Mouse (Mus musculus) MEL (cell line): ENCODE measurements around the gene Ddx5. TPM values are rescaled to one million over a fixed set of nuclear protein-coding genes. Genes with fewer than 3 reads are reported as not detected.

Source experiments
- DNase-seq: peaks from one replicate; pipeline ENCODE4 v3.0.0; 2011; ENCODE audit warnings: low read depth, low spot score
- H3K27ac ChIP-seq: 2 replicates; pipeline ENCODE4 v1.5.1; 2012; ENCODE audit warnings: low read depth, mild to moderate bottlenecking, control low read depth, low read length, moderate library complexity; ENCODE audit not compliant: control insufficient read depth
- H3K27me3 ChIP-seq, 2 experiments: fragments of 150-350 bp in 1 of 2; sonication (generic) in 1 of 2; 2 replicates each; pipeline ENCODE4 v1.6.1; 2012; ENCODE audit warnings: low read length in 2 of 2, mild to moderate bottlenecking in 2 of 2, improper control_type of control experiment in 1 of 2, moderate library complexity in 1 of 2; ENCODE audit not compliant: insufficient read depth in 2 of 2, control insufficient read depth in 1 of 2
- H3K36me3 ChIP-seq, 2 experiments: 2 replicates each; pipeline ENCODE4 v1.6.1; 2012 to 2014; ENCODE audit warnings: low read length in 2 of 2, improper control_type of control experiment in 1 of 2, inconsistent platforms in 1 of 2, mild to moderate bottlenecking in 1 of 2; ENCODE audit not compliant: insufficient read depth in 2 of 2, control insufficient read depth in 1 of 2
- H3K4me1 ChIP-seq, 2 experiments: fragments of 150-350 bp in 1 of 2; sonication (generic) in 1 of 2; 2 replicates each; pipeline ENCODE4 v1.6.1; 2012; ENCODE audit warnings: low read length in 2 of 2, improper control_type of control experiment in 1 of 2, mild to moderate bottlenecking in 1 of 2; ENCODE audit not compliant: insufficient read depth in 2 of 2, control insufficient read depth in 1 of 2
- H3K4me3 ChIP-seq, 2 experiments: fragments of 150-350 bp in 1 of 2; sonication (generic) in 1 of 2; 2 replicates each; pipeline ENCODE4 v1.5.1; 2012; ENCODE audit warnings: low read depth in 2 of 2, low read length in 2 of 2, mild to moderate bottlenecking in 2 of 2, moderate library complexity in 2 of 2, control low read depth in 1 of 2, improper control_type of control experiment in 1 of 2; ENCODE audit not compliant: control insufficient read depth in 1 of 2, insufficient read depth in 1 of 2
- H3K79me2 ChIP-seq: 2 replicates; pipeline ENCODE4 v1.6.1; 2012; ENCODE audit warnings: mild to moderate bottlenecking, low read length, moderate library complexity; ENCODE audit not compliant: control insufficient read depth, poor library complexity, insufficient read depth
- H3K9ac ChIP-seq: 2 replicates; pipeline ENCODE4 v1.6.1; 2012; ENCODE audit warnings: low read depth, mild to moderate bottlenecking, control low read depth, low read length, moderate library complexity; ENCODE audit not compliant: control insufficient read depth, poor library complexity, severe bottlenecking
- H3K9me3 ChIP-seq: fragments of 150-350 bp; sonication (generic); replicated peaks from 2 replicates; pipeline ENCODE4 v1.6.1; 2012; ENCODE audit warnings: mild to moderate bottlenecking, low read length, improper control_type of control experiment, moderate library complexity; ENCODE audit not compliant: insufficient read depth
- BHLHE40 ChIP-seq: IDR thresholded peaks from 2 replicates; pipeline ENCODE4 v1.6.1; 2012; ENCODE audit warnings: low read depth, mild to moderate bottlenecking, inconsistent platforms, low read length, improper control_type of control experiment, borderline replicate concordance
- E2F4 ChIP-seq: IDR thresholded peaks from 2 replicates; pipeline ENCODE4 v1.6.1; 2011; ENCODE audit warnings: low read depth, low read length, improper control_type of control experiment, borderline replicate concordance
- EP300 ChIP-seq, 2 experiments: IDR thresholded peaks; 2 replicates each; pipeline ENCODE4 v1.6.1; 2011; ENCODE audit warnings: improper control_type of control experiment in 2 of 2, low read length in 2 of 2, low read depth in 1 of 2, mild to moderate bottlenecking in 1 of 2
- GATA1 ChIP-seq: IDR thresholded peaks from 2 replicates; pipeline ENCODE4 v1.6.1; 2011; ENCODE audit warnings: low read depth, low read length, improper control_type of control experiment
- HCFC1 ChIP-seq: IDR thresholded peaks from 2 replicates; pipeline ENCODE4 v1.6.1; 2012; ENCODE audit warnings: low read depth, mild to moderate bottlenecking, inconsistent platforms, low read length, improper control_type of control experiment, moderate library complexity
- MAX ChIP-seq: IDR thresholded peaks from 2 replicates; pipeline ENCODE4 v1.6.1; 2011; ENCODE audit warnings: low read length, improper control_type of control experiment
- MAZ ChIP-seq: IDR thresholded peaks from 2 replicates; pipeline ENCODE4 v1.6.1; 2012; ENCODE audit warnings: low read depth, mild to moderate bottlenecking, inconsistent platforms, low read length, improper control_type of control experiment
- MYC ChIP-seq: IDR thresholded peaks from 2 replicates; pipeline ENCODE4 v1.6.1; 2011; ENCODE audit warnings: low read depth, mild to moderate bottlenecking, low read length, improper control_type of control experiment, moderate library complexity
- NELFE ChIP-seq: IDR thresholded peaks from 2 replicates; pipeline ENCODE4 v1.6.1; 2011; ENCODE audit warnings: low read depth, low read length, improper control_type of control experiment
- RAD21 ChIP-seq: IDR thresholded peaks from 2 replicates; pipeline ENCODE4 v1.6.1; 2011; ENCODE audit warnings: mild to moderate bottlenecking, low read depth, low read length, improper control_type of control experiment
- SMC3 ChIP-seq: IDR thresholded peaks from 2 replicates; pipeline ENCODE4 v1.6.1; 2011; ENCODE audit warnings: low read depth, low read length, improper control_type of control experiment
- TBP ChIP-seq: IDR thresholded peaks from 2 replicates; pipeline ENCODE4 v1.8.0; 2011; ENCODE audit warnings: low read depth, low read length, improper control_type of control experiment
- TCF12 ChIP-seq: IDR thresholded peaks from 2 replicates; pipeline ENCODE4 v1.6.1; 2014; ENCODE audit warnings: low read depth, mild to moderate bottlenecking, inconsistent platforms, low read length, improper control_type of control experiment, moderate library complexity
- USF1 ChIP-seq: IDR thresholded peaks from 2 replicates; pipeline ENCODE4 v1.6.1; 2014; ENCODE audit warnings: low read depth, mild to moderate bottlenecking, inconsistent platforms, low read length, improper control_type of control experiment, moderate library complexity
- USF2 ChIP-seq, 2 experiments: IDR thresholded peaks; 2 replicates each; pipeline ENCODE4 v1.6.1; 2011 to 2012; ENCODE audit warnings: improper control_type of control experiment in 2 of 2, low read length in 2 of 2, borderline replicate concordance in 1 of 2, inconsistent platforms in 1 of 2, low read depth in 1 of 2, mild to moderate bottlenecking in 1 of 2; ENCODE audit not compliant: insufficient read depth in 1 of 2
- ZC3H11A ChIP-seq: IDR thresholded peaks from 2 replicates; pipeline ENCODE4 v1.6.1; 2012; ENCODE audit warnings: low read depth, mild to moderate bottlenecking, inconsistent platforms, low read length, improper control_type of control experiment
- ZMIZ1 ChIP-seq: IDR thresholded peaks from 2 replicates; pipeline ENCODE4 v1.6.1; 2012; ENCODE audit warnings: low read depth, mild to moderate bottlenecking, inconsistent platforms, low read length, improper control_type of control experiment, moderate library complexity
- ZNF384 ChIP-seq: IDR thresholded peaks from 2 replicates; pipeline ENCODE4 v1.6.1; 2012; ENCODE audit warnings: low read depth, mild to moderate bottlenecking, inconsistent platforms, low read length, improper control_type of control experiment
- polyA plus RNA-seq, 2 experiments: library from polyadenylated mRNA; stranded (reverse) in 1 of 2; unstranded in 1 of 2; fragments of >175 nt in 1 of 2; fragments of >200 nt in 1 of 2; gene quantifications; 2 replicates each; pipeline versions ENCODE4 v1.2.1 to v1.2.4; 2012; ENCODE audit warnings: low replicate concordance in 2 of 2, low read depth in 1 of 2; ENCODE audit not compliant: insufficient read length in 2 of 2, insufficient read depth in 1 of 2, missing spikeins in 1 of 2
- total RNA-seq: library from RNA; depleted of rRNA; stranded (reverse); fragments of 300-350 nt; gene quantifications from 2 replicates; pipeline ENCODE4 v1.2.3, GENCODE M21; 2012

Ddx5 gene
- total and polyA plus RNA-seq, 3 experiments = 338 to 3,269 (median 748) TPM

DNA sequence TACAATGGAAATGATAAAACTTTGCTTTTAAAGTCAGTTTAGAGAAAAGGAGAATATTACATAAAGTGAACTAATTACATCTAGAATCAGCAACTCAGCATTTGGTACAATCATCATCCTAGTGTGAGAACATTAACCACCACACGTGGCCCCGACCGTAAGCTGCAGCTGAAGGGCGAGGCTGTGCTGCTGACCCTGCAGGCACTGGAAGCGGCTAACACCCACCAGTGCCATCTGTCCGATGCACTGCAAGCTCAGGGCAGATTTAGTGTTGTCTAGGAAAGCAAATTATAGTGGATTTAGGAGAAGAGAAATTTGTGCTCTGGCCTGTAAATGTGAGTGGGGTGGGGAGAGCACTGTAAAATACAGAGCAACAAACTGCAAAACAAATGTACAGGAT is 31.3 kb upstream of the Ddx5 start:
- Histone ChIP-seq H3K9ac (no peak overlapping the region), H3K36me3 (peaks cover 5 to 11% of the 10 kb centered on the region in 2 experiments; a peak in 3 of 4 replicates), H3K9me3 (no peaks in the 10 kb centered on the region), H3K4me1 (peaks cover 0 to 2% of the 10 kb centered on the region in 2 experiments; a peak in 1 of 4 replicates), H3K79me2 (no peaks in the 10 kb centered on the region), H3K27me3 (no peaks in the 10 kb centered on the region), H3K27ac (no peak overlapping the region), H3K4me3 (no peak overlapping the region)
- no peak for DNase-seq
- no peak for TF ChIP-seq ZC3H11A
- no peak for TF ChIP-seq NELFE
- no peak for TF ChIP-seq MAX
- TF ChIP-seq MYC = no peak
- no peak for TF ChIP-seq TCF12
- no peak for TF ChIP-seq ZNF384
- no peak for TF ChIP-seq SMC3
- no peak for TF ChIP-seq USF2 (IDR thresholded peaks at IDR 0.05; ENCODE audit: borderline replicate concordance in 1 of 2, insufficient read depth in 1 of 2, low read depth in 1 of 2, low read length in 2 of 2)
- no peak for TF ChIP-seq RAD21
- no peak for TF ChIP-seq BHLHE40
- no peak for TF ChIP-seq TBP
- TF ChIP-seq USF1 = no peak
- no peak for TF ChIP-seq GATA1
- no peak for TF ChIP-seq MAZ
- no peak for TF ChIP-seq EP300 (IDR thresholded peaks at IDR 0.05; ENCODE audit: low read depth in 1 of 2, low read length in 2 of 2)

DNA sequence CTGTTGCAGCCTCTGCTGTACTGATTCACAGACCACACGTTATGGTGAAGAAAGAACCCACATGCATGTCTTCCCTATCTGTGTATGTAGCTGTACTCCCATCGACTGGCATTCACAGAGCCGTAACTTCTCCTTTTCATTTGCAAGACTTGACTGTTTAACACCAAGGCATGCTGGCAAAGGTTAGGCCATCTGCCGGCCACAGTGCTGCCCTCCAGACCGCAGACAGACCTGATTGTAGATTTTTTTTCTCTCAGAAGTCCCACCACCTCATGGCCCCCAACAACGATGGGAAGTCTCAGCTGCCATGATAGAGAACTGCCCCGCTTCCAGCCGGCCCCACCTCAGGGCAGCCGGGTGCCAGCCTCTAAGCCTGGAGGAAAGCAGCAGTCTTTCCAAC is 30.6 kb upstream of the Ddx5 start:
- Histone ChIP-seq H3K27ac (no peak overlapping the region), H3K36me3 (peaks cover 5 to 11% of the 10 kb centered on the region in 2 experiments; a peak in 3 of 4 replicates), H3K79me2 (no peaks in the 10 kb centered on the region), H3K4me1 (peaks cover 0 to 2% of the 10 kb centered on the region in 2 experiments; a peak in 1 of 4 replicates), H3K27me3 (no peaks in the 10 kb centered on the region), H3K9me3 (no peaks in the 10 kb centered on the region), H3K9ac (no peak overlapping the region), H3K4me3 (no peak overlapping the region)
- TF ChIP-seq TCF12 (no peak), RAD21 (no peak), MYC (no peak), USF2 (IDR thresholded peaks at IDR 0.05; ENCODE audit: borderline replicate concordance in 1 of 2, insufficient read depth in 1 of 2, low read depth in 1 of 2, low read length in 2 of 2) (no peak), ZNF384 (no peak), HCFC1 (no peak), E2F4 (no peak), ZMIZ1 (no peak)
- peak; percentile 26 for DNase-seq
